Mouse (Mus musculus) kidney, postnatal 0 days (tissue): ENCODE data around the gene Ap3m1. TPM values are rescaled to one million over a fixed set of nuclear protein-coding genes. Genes with fewer than 3 reads are reported as not detected.
A peak's percentile ranks its signal among the peaks of the same experiment; 100 is the strongest.
"Not testable (repeated sequence)": the region's sequence is repeated elsewhere in the genome, so short reads cannot be mapped to it uniquely, and the experiment has no call there.

Experiments
- ATAC-seq: fragments of 200-750 bp; cut with Nextera tagmentation; replicated peaks from 2 replicates; pipeline ENCODE4 v1.8.0; 2017; ENCODE audit warnings: low read depth, moderate number of reproducible peaks, moderate TSS enrichment, moderate library complexity; ENCODE audit not compliant: low FRiP score
- DNase-seq: peaks from one replicate; pipeline ENCODE4 v3.0.0-alpha.2; 2016; ENCODE audit warnings: low spot score
- H3K27ac ChIP-seq: fragments of 300-500 bp; sonication (generic); 2 replicates; pipeline ENCODE4 v1.5.1; 2014; ENCODE audit warnings: mild to moderate bottlenecking
- H3K27me3 ChIP-seq: fragments of 300-500 bp; sonication (generic); 2 replicates; pipeline ENCODE4 v1.6.1; 2014; ENCODE audit warnings: low read length, mixed read lengths; ENCODE audit not compliant: insufficient read depth
- H3K36me3 ChIP-seq: fragments of 300-500 bp; sonication (generic); 2 replicates; pipeline ENCODE4 v1.6.1; 2014; ENCODE audit warnings: low read length, mixed read lengths; ENCODE audit not compliant: insufficient read depth
- H3K4me1 ChIP-seq: fragments of 300-500 bp; sonication (generic); replicated peaks from 2 replicates; pipeline ENCODE4 v1.6.1; 2014; ENCODE audit warnings: antibody characterized with exemption, low read length, mixed read lengths; ENCODE audit not compliant: insufficient read depth
- H3K4me2 ChIP-seq: fragments of 300-500 bp; sonication (generic); 2 replicates; pipeline ENCODE4 v1.6.1; 2014; ENCODE audit warnings: mild to moderate bottlenecking, low read length, moderate library complexity, mixed read lengths
- H3K4me3 ChIP-seq: fragments of 300-500 bp; sonication (generic); replicated peaks from 2 replicates; pipeline ENCODE4 v1.5.1; 2014; ENCODE audit warnings: low read depth, low read length
- H3K9ac ChIP-seq: fragments of 300-500 bp; sonication (generic); 2 replicates; pipeline ENCODE4 v1.6.1; 2014; ENCODE audit warnings: low read depth, low read length
- H3K9me3 ChIP-seq: fragments of 300-500 bp; sonication (generic); replicated peaks from 2 replicates; pipeline ENCODE4 v1.6.1; 2016; ENCODE audit warnings: low read length, inconsistent platforms, mixed read lengths
- CTCF ChIP-seq: IDR thresholded peaks from 2 replicates; pipeline ENCODE4 v1.5.1; 2016; ENCODE audit warnings: antibody characterized with exemption, low read depth, mild to moderate bottlenecking, moderate library complexity
- WGBS: fragments of 180-500 bp; shearing (Covaris S2); extraction: QIAGEN DNeasy Blood & Tissue Kit; methylation state at CpG from one replicate; pipeline ENCODE4 v1.1.7; 2014; 5-methylcytosine and 5-hydroxymethylcytosine counted together
- polyA plus RNA-seq: library from polyadenylated mRNA; unstranded; fragments of >200 nt; fragmentation: Nextera tagmentation; extraction: Ambion mirVana; gene quantifications from 2 replicates; pipeline ENCODE4 v1.2.1, GENCODE M21; 2015

Gene Ap3m1
- 50.7 and 55.4 TPM in 2 replicates for polyA plus RNA-seq

DNA sequence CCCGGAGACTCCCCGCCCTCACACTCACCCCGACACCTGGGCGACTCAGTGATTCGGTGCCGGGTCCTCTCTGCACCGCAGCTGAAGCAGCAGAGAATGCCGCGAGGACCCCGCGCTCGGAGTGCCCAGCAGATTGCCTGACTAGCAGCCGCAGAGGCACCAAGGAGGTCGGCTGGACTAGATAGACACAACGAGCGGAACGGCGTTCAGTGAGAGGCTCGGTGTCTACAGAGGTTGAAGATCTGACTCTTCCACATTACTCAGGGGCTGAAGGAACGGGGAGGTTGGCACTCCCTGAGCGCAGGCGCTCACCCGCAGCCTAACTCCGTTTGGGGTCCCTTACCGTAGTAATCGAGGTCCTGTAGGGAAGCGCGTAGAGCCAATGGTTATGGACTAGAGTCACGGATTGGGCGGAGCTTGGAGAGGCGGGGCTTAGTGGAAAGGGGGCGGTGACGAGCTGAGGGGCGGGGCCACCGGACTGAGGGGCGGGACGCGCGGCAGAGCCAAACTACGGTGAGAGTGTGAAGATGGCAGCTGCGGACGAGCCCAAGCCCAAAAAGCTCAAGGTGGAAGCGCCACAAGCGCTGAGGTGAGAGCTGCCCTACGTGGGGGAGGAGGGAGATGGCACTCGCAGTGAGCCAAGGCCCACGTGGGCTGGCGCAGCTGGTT is at the start of gene Ap3m1, which contains the start of gene Adk:
Gene Ap3m1 (minus strand): TSS at position 397 of the 669 bp plus-strand sequence.
Gene Adk (plus strand): TSS at position 463 of the 669 bp plus-strand sequence.
- no peak; the same call in 1 of the 2 replicates for TF ChIP-seq CTCF
- Histone ChIP-seq H3K9me3 (no peaks in the 10 kb centered on the region), H3K27me3 (no peaks in the 10 kb centered on the region), H3K27ac (peak within 1 kb of the TSS; percentile 96), H3K4me2 (peak within 1 kb of the TSS; percentile 97), H3K36me3 (no peaks in the 10 kb centered on the region), H3K4me1 (0 out of 2 replicates have a peak, but pooled peaks cover 6% of the 10 kb centered on the region), H3K9ac (peak within 1 kb of the TSS; percentile 84), H3K4me3 (peak within 1 kb of the TSS; percentile 76)
- ATAC-seq (peak; percentile 97), DNase-seq (peak; percentile 98)
- whole genome bisulfite sequencing, result 2% methylated on average over 47 of the region's 48 CpGs

- 51% methylated on average over 7 of the region's 7 CpGs for WGBS
- no peak overlapping the region for H3K4me3 ChIP-seq
- DNase-seq (peak; percentile 21), ATAC-seq (no peak)
- H3K9me3 ChIP-seq, result no peaks in the 10 kb centered on the region
- no peaks in the 10 kb centered on the region for H3K36me3 ChIP-seq
- no peaks in the 10 kb centered on the region for H3K4me1 ChIP-seq
- no peak for TF ChIP-seq CTCF
- no peaks in the 10 kb centered on the region for H3K27me3 ChIP-seq
- H3K4me2 ChIP-seq, result no peak overlapping the region
- peak overlapping the region; percentile 62; the same call in 1 of the 2 replicates for H3K27ac ChIP-seq
- H3K9ac ChIP-seq, result no peak overlapping the region
These were observed 49.3 kb upstream of the Ap3m1 start for GRCm38 (mm10) chr14:21101562-21101961.

DNA sequence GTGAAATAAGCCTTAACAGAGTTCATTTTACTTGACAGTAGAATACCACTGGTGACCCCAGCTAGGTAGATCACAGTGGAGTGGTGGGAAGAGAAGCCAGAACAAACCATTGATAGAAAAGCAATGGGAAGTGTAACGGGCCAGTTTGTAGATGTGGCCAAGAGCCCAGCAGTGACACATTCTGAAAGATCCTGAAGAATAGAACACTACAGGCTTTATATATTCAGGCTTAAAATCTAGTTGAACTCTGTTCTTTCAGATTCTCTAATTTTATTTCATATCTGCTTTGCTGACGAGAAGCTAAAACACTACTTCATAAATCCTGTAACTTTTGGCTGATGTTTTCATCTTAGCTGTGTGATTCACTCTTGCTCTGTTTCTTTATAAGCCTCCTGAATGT is 48.6 kb upstream of the Ap3m1 start:
- ATAC-seq (no peak), DNase-seq (peak; percentile 8)
- Histone ChIP-seq H3K27ac (no peak overlapping the region), H3K4me1 (no peaks in the 10 kb centered on the region), H3K9me3 (no peaks in the 10 kb centered on the region), H3K27me3 (no peaks in the 10 kb centered on the region), H3K9ac (no peak overlapping the region), H3K36me3 (no peaks in the 10 kb centered on the region), H3K4me2 (no peak overlapping the region), H3K4me3 (no peak overlapping the region)
- WGBS, result 68% methylated on average over 2 of the region's 2 CpGs
- TF ChIP-seq CTCF, result no peak

DNA sequence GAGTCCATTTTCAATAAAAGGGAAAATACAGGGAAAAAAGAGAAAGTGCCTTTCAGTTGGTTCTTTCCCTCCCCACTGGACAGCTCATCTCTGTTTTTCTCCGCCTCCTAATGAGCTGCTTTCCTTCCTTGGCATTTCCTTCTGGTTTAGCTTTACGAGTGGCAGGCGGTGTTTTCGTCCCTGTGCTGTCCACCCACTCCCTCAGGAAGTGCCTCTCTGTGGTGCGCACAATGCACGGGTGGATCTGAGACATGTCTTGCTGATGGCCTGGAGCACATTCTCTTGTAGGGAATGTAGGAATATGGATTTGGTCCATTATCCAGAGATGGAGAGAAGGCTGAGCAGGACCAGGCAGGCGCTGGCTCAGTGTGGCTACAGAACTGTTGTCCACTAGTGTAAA is 47.1 kb upstream of the Ap3m1 start:
- TF ChIP-seq CTCF, result no peak
- Histone ChIP-seq H3K27me3 (no peaks in the 10 kb centered on the region), H3K4me3 (no peak overlapping the region), H3K4me1 (no peaks in the 10 kb centered on the region), H3K27ac (no peak overlapping the region), H3K4me2 (no peak overlapping the region), H3K36me3 (no peaks in the 10 kb centered on the region), H3K9ac (no peak overlapping the region), H3K9me3 (no peaks in the 10 kb centered on the region)
- WGBS, result 34% methylated on average over 7 of the region's 7 CpGs
- DNase-seq, result peak; percentile 45
- ATAC-seq, result no peak

DNA sequence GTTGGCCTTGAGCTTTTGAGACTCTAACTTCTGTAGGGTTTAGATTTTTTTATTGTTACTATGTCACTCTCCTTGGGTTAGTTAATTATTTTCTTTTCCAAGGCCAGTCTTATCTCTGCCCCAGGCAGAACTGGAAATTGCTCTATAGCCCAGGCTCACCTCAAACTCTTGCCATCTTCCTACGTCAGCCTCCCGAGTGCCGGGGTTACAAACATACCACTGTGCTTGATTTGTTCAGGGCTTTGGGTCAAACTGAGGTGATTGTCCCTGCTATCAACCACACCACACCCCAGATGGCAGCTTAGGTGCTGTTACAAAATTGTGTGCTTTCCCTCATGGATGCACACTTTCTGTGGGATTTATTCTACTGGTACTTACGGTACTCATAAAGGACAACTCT is 44.4 kb upstream of the Ap3m1 start:
- Histone ChIP-seq H3K4me1 (no peaks in the 10 kb centered on the region), H3K27me3 (no peaks in the 10 kb centered on the region), H3K9ac (no peak overlapping the region), H3K4me2 (no peak overlapping the region), H3K27ac (no peak overlapping the region), H3K9me3 (no peaks in the 10 kb centered on the region), H3K4me3 (no peak overlapping the region), H3K36me3 (peaks cover 3% of the 10 kb centered on the region)
- ATAC-seq (no peak), DNase-seq (no peak)
- 69% methylated on average over 4 of the region's 4 CpGs for WGBS
- TF ChIP-seq CTCF, result no peak

GRCm38 (mm10) chr14:21096279-21096678 is 44.0 kb upstream of the Ap3m1 start:
- no peaks in the 10 kb centered on the region for H3K27me3 ChIP-seq
- DNase-seq (no peak), ATAC-seq (no peak)
- no peaks in the 10 kb centered on the region for H3K4me1 ChIP-seq
- no peak overlapping the region for H3K4me3 ChIP-seq
- H3K9ac ChIP-seq, result no peak overlapping the region
- peaks cover 3% of the 10 kb centered on the region for H3K36me3 ChIP-seq
- no peak overlapping the region for H3K27ac ChIP-seq
- TF ChIP-seq CTCF, result no peak
- no peaks in the 10 kb centered on the region for H3K9me3 ChIP-seq
- no peak overlapping the region for H3K4me2 ChIP-seq

GRCm38 (mm10) chr14:21094161-21094560 is 41.9 kb upstream of the Ap3m1 start:
- H3K4me1 ChIP-seq, DNase-seq, ATAC-seq, H3K9me3 ChIP-seq, H3K4me2 ChIP-seq, H3K4me3 ChIP-seq, H3K27me3 ChIP-seq, H3K36me3 ChIP-seq, H3K27ac ChIP-seq, H3K9ac ChIP-seq: not testable (repeated sequence)
